Mouse (Mus musculus) layer of hippocampus, postnatal 14 days (tissue): ENCODE measurements at regions not wholly inside any gene's neighbourhood (a gene's known extent, or its start where the extent isn't known, plus 50 kb on each side); places are given as distances from the start of the nearest gene placed in this dataset.

Experiments used
- DNase-seq, 2 experiments: peaks; one replicate each; pipeline ENCODE4 v3.0.0; 2021 to 2022; ENCODE audit warnings: low spot score in 2 of 2, mixed read lengths in 1 of 2

GRCm38 (mm10) chr8:34392208-34392980 lies 280.9 kb upstream of the Gm10131 start:
- DNase-seq, result peak; percentile 46 to 55

GRCm38 (mm10) chr8:34385806-34386439 lies 274.4 kb upstream of the Gm10131 start:
- peak; percentile 37 to 52 for DNase-seq

GRCm38 (mm10) chr8:34380615-34381014 lies 269.1 kb upstream of the Gm10131 start:
- no peak for DNase-seq

- no peak for DNase-seq
Observed at GRCm38 (mm10) chr8:34377154-34377553, 265.6 kb upstream of the Gm10131 start.

- no peak for DNase-seq
Observed at GRCm38 (mm10) chr8:34374242-34374641, 262.7 kb upstream of the Gm10131 start.

- peak; percentile 22 to 24 for DNase-seq
Observed at GRCm38 (mm10) chr8:34372666-34372980, 261.1 kb upstream of the Gm10131 start.

GRCm38 (mm10) chr8:34371973-34372665 lies 260.6 kb upstream of the Gm10131 start:
- no peak for DNase-seq

- DNase-seq, result no peak
Observed at GRCm38 (mm10) chr8:34371391-34371790, 259.9 kb upstream of the Gm10131 start.

- no peak for DNase-seq
Observed at GRCm38 (mm10) chr8:34368556-34368955, 257.0 kb upstream of the Gm10131 start.

GRCm38 (mm10) chr8:34364446-34365035 lies 253.0 kb upstream of the Gm10131 start:
- DNase-seq, result no peak

- DNase-seq, result no peak
Observed at GRCm38 (mm10) chr8:34363679-34364078, 252.1 kb upstream of the Gm10131 start.

- DNase-seq, result no peak
Observed at GRCm38 (mm10) chr8:34363131-34363530, 251.6 kb upstream of the Gm10131 start.

GRCm38 (mm10) chr8:34361377-34361776 lies 249.8 kb upstream of the Gm10131 start:
- DNase-seq, result no peak

GRCm38 (mm10) chr8:34359776-34360175 lies 248.2 kb upstream of the Gm10131 start:
- DNase-seq, result no peak

GRCm38 (mm10) chr8:34355059-34355458 lies 243.5 kb upstream of the Gm10131 start:
- DNase-seq, result no peak

GRCm38 (mm10) chr8:34353140-34353855 lies 241.8 kb upstream of the Gm10131 start:
- DNase-seq, result no peak

GRCm38 (mm10) chr8:34334851-34335250 lies 223.3 kb upstream of the Gm10131 start:
- DNase-seq, result peak; percentile 53 to 71

- no peak for DNase-seq
Observed at GRCm38 (mm10) chr8:34331673-34332072, 220.1 kb upstream of the Gm10131 start.

- DNase-seq, result no peak
Observed at GRCm38 (mm10) chr8:34326614-34326965, 215.1 kb upstream of the Gm10131 start.

- peak; percentile 36 to 59 for DNase-seq
Observed at GRCm38 (mm10) chr8:34325841-34326613, 214.5 kb upstream of the Gm10131 start.
